Mouse (Mus musculus) small intestine, adult 2 months (tissue): ENCODE data around the gene Cltc. TPM values are rescaled to one million over a fixed set of nuclear protein-coding genes. Genes with fewer than 3 reads are reported as not detected.
"Not testable (repeated sequence)": the region's sequence is repeated elsewhere in the genome, so short reads cannot be mapped to it uniquely, and the experiment has no call there.

Experiments
- H3K27ac ChIP-seq: fragments of 200-500 bp; 2 replicates; pipeline ENCODE4 v1.5.1; 2012; ENCODE audit warnings: low read depth, low read length, control low read depth, inconsistent platforms; ENCODE audit not compliant: insufficient read depth
- H3K27me3 ChIP-seq: fragments of 200-500 bp; 2 replicates; pipeline ENCODE4 v1.6.1; 2012; ENCODE audit warnings: mild to moderate bottlenecking, moderate library complexity, low read length, inconsistent platforms; ENCODE audit not compliant: control insufficient read depth, insufficient read depth
- H3K36me3 ChIP-seq: fragments of 200-500 bp; 2 replicates; pipeline ENCODE4 v1.6.1; 2012; ENCODE audit warnings: mild to moderate bottlenecking, low read length, control low read depth, inconsistent platforms; ENCODE audit not compliant: control insufficient read depth, insufficient read depth
- H3K4me1 ChIP-seq: fragments of 200-500 bp; 2 replicates; pipeline ENCODE4 v1.6.1; 2012; ENCODE audit warnings: low read length, inconsistent platforms, mixed read lengths; ENCODE audit not compliant: control insufficient read depth, insufficient read depth, insufficient read length
- H3K4me3 ChIP-seq: fragments of 200-500 bp; 2 replicates; pipeline ENCODE4 v1.5.1; 2012; ENCODE audit warnings: low read depth, mild to moderate bottlenecking, control low read depth, inconsistent platforms, low read length, moderate library complexity
- CTCF ChIP-seq: fragments of 200-500 bp; IDR thresholded peaks from 2 replicates; pipeline ENCODE4 v1.5.1; 2012; ENCODE audit warnings: low read depth, mild to moderate bottlenecking, control low read depth, inconsistent platforms, low read length, moderate library complexity, mixed read lengths; ENCODE audit not compliant: insufficient replicate concordance, insufficient read length; ENCODE audit errors: extremely low read depth
- POLR2A ChIP-seq: fragments of 200-500 bp; IDR thresholded peaks from 2 replicates; pipeline ENCODE4 v1.6.1; 2012; ENCODE audit warnings: low read depth, mild to moderate bottlenecking, control low read depth, inconsistent platforms, low read length, moderate library complexity
- WGBS: fragments of 180-500 bp; shearing (Covaris S2); methylation state at CpG from one replicate; pipeline ENCODE4 v1.1.7; 2018; 5-methylcytosine and 5-hydroxymethylcytosine counted together
- polyA plus RNA-seq: library from polyadenylated mRNA; depleted of rRNA; stranded (reverse); fragments of >200 nt; gene quantifications from 2 replicates; pipeline ENCODE4 v1.2.3, GENCODE M21; 2012

Cltc gene
- polyA plus RNA-seq, 1 experiment, result 74.8 TPM

- Histone ChIP-seq H3K4me3 (no peak overlapping the region), H3K27me3 (no peaks in the 10 kb centered on the region), H3K36me3 (peaks cover 10% of the 10 kb centered on the region), H3K27ac (no peak overlapping the region), H3K4me1 (peaks cover 23% of the 10 kb centered on the region; the same call in 1 of the 2 replicates)
- WGBS, result 79% methylated on average over 1 of the region's 1 CpGs
- TF ChIP-seq POLR2A, result no peak
- no peak for TF ChIP-seq CTCF
These were observed 6.4 kb downstream of the Cltc start for GRCm38 (mm10) chr11:86751010-86751409.

DNA sequence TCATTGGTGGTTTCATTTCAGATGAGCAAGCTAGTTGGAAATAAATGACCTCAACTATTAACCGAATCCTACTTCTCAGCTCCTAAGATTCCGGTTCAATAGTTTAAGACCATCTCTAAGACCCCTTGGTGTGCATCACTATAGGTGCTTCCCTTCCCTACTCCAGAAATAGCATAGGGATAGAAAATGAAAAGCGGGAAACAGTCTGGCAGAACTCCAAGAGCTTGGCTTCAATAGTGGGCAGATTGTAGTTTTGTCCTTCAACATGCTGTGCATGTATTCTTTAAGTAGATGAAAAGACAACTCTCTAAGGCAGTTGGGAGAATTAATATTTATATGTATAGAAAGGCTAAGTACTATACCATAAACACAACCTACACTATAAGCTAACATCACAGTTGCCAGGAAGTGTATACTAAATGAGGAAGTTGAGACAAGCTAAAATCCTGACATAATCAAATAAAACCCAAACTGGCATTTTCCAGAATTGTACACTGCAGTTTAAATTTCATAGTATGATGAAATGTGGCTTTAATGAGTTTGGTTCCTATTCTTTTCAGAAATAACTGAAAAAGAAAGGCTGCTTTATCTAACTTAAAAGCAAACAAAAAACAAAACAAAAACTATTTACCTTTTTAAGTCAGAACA, 7.5 kb downstream of the Cltc start:
- H3K27ac ChIP-seq, result no peak overlapping the region
- H3K4me3 ChIP-seq, result no peak overlapping the region
- peaks cover 29% of the 10 kb centered on the region; the same call in 1 of the 2 replicates for H3K4me1 ChIP-seq
- 33% methylated on average over 3 of the region's 3 CpGs for WGBS
- TF ChIP-seq CTCF (no peak), POLR2A (no peak)
- H3K27me3 ChIP-seq, result no peaks in the 10 kb centered on the region
- peaks cover 10% of the 10 kb centered on the region for H3K36me3 ChIP-seq

- Histone ChIP-seq H3K4me3 (no peak overlapping the region), H3K4me1 (peaks cover 24% of the 10 kb centered on the region), H3K36me3 (peaks cover 5% of the 10 kb centered on the region), H3K27me3 (no peaks in the 10 kb centered on the region), H3K27ac (peak overlapping the region; percentile 60)
- 24% methylated on average over 3 of the region's 3 CpGs for WGBS
- no peak for TF ChIP-seq CTCF
- TF ChIP-seq POLR2A, result no peak
These were observed 11.5 kb downstream of the Cltc start for GRCm38 (mm10) chr11:86745634-86746404.

GRCm38 (mm10) chr11:86742605-86743004, 14.8 kb downstream of the Cltc start:
- H3K36me3 ChIP-seq, result peaks cover 3% of the 10 kb centered on the region
- no peak overlapping the region for H3K4me3 ChIP-seq
- no peak overlapping the region for H3K27ac ChIP-seq
- WGBS, result 6% methylated on average over 2 of the region's 2 CpGs
- peaks cover 27% of the 10 kb centered on the region for H3K4me1 ChIP-seq
- no peaks in the 10 kb centered on the region for H3K27me3 ChIP-seq
- no peak for TF ChIP-seq POLR2A
- no peak for TF ChIP-seq CTCF

GRCm38 (mm10) chr11:86741505-86741904, 15.9 kb downstream of the Cltc start:
- Histone ChIP-seq H3K4me3 (no peak overlapping the region), H3K27me3 (no peaks in the 10 kb centered on the region), H3K4me1 (peaks cover 26% of the 10 kb centered on the region), H3K36me3 (peaks cover 6% of the 10 kb centered on the region), H3K27ac (no peak overlapping the region)
- TF ChIP-seq POLR2A, result no peak
- TF ChIP-seq CTCF, result no peak
- 75% methylated on average over 5 of the region's 5 CpGs for whole genome bisulfite sequencing

GRCm38 (mm10) chr11:86739470-86739869, 17.9 kb downstream of the Cltc start:
- WGBS, result 22% methylated on average over 2 of the region's 2 CpGs
- TF ChIP-seq POLR2A (no peak), CTCF (no peak)
- Histone ChIP-seq H3K4me3 (0 out of 2 replicates have a peak overlapping the region, but pooled peaks have one; percentile 5), H3K4me1 (peaks cover 15% of the 10 kb centered on the region), H3K27ac (peak overlapping the region; percentile 69), H3K36me3 (peaks cover 16% of the 10 kb centered on the region), H3K27me3 (no peaks in the 10 kb centered on the region)

DNA sequence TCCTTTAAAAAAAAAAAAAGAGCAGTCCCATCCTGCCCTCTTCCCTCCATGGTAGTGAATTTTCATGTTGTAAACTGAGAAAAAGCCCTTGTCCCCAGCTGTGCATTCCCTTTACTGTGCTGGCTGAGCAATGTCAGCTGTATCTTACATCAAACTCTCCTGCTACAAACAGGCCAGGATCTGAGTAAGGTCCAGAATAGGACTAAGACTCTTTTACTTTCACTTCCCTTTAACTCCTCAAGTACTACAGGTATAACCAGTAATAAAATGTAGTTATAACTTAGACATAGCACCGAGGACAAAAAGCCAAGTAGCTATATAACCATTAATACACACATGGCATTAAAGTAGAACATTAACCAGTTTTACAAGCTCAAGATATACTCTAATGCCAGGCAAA, 18.4 kb downstream of the Cltc start:
- peaks cover 14% of the 10 kb centered on the region for H3K4me1 ChIP-seq
- 14% methylated on average over 1 of the region's 1 CpGs for WGBS
- peaks cover 18% of the 10 kb centered on the region for H3K36me3 ChIP-seq
- peak overlapping the region; percentile 82 for H3K27ac ChIP-seq
- TF ChIP-seq POLR2A (no peak), CTCF (no peak)
- no peaks in the 10 kb centered on the region for H3K27me3 ChIP-seq
- no peak overlapping the region for H3K4me3 ChIP-seq

- WGBS, result 79% methylated on average over 1 of the region's 1 CpGs
- Histone ChIP-seq H3K4me1 (peaks cover 13% of the 10 kb centered on the region), H3K36me3 (peaks cover 21% of the 10 kb centered on the region), H3K27ac (peak overlapping the region; percentile 82)
- H3K4me3 ChIP-seq, H3K27me3 ChIP-seq: not testable (repeated sequence)
These were observed 19.1 kb downstream of the Cltc start for GRCm38 (mm10) chr11:86738308-86738707.
